Mouse (Mus musculus) limb, embryonic 14.5 days (tissue): Measurements from ENCODE around the gene Mecom. TPM values are rescaled to one million over a fixed set of nuclear protein-coding genes. Genes with fewer than 3 reads are reported as not detected.

Experiments used
- ATAC-seq: fragments of 200-750 bp; cut with Nextera tagmentation; 2 replicates; pipeline ENCODE4 v1.8.0; 2017; ENCODE audit warnings: low read depth, moderate number of reproducible peaks, moderate TSS enrichment; ENCODE audit not compliant: low FRiP score
- DNase-seq: peaks from one replicate; pipeline ENCODE4 v3.0.0-alpha.2; 2015; ENCODE audit warnings: low spot score
- H3K27ac ChIP-seq: fragments of 300-500 bp; sonication (generic); replicated peaks from 2 replicates; pipeline ENCODE4 v1.5.1; 2014; ENCODE audit warnings: low read depth, mild to moderate bottlenecking, low read length, moderate library complexity, mixed read lengths
- H3K27me3 ChIP-seq: fragments of 300-500 bp; sonication (generic); 2 replicates; pipeline ENCODE4 v1.6.1; 2014; ENCODE audit warnings: low read length, mixed read lengths; ENCODE audit not compliant: control insufficient read depth, insufficient read depth
- H3K36me3 ChIP-seq: fragments of 300-500 bp; sonication (generic); 2 replicates; pipeline ENCODE4 v1.6.1; 2014; ENCODE audit warnings: mild to moderate bottlenecking, low read length, moderate library complexity, mixed read lengths; ENCODE audit not compliant: control insufficient read depth, insufficient read depth
- H3K4me1 ChIP-seq: fragments of 300-500 bp; sonication (generic); 2 replicates; pipeline ENCODE4 v1.6.1; 2014; ENCODE audit warnings: antibody characterized with exemption, low read length, mixed read lengths; ENCODE audit not compliant: control insufficient read depth, insufficient read depth
- H3K4me2 ChIP-seq: fragments of 300-500 bp; sonication (generic); replicated peaks from 2 replicates; pipeline ENCODE4 v1.6.1; 2014; ENCODE audit warnings: low read depth, mild to moderate bottlenecking, low read length, moderate library complexity; ENCODE audit not compliant: severe bottlenecking
- H3K4me3 ChIP-seq: fragments of 300-500 bp; sonication (generic); replicated peaks from 2 replicates; pipeline ENCODE4 v1.5.1; 2014; ENCODE audit warnings: low read length
- H3K9ac ChIP-seq: fragments of 300-500 bp; sonication (generic); 2 replicates; pipeline ENCODE4 v1.6.1; 2014; ENCODE audit warnings: mild to moderate bottlenecking, low read depth, low read length, moderate library complexity; ENCODE audit not compliant: severe bottlenecking
- H3K9me3 ChIP-seq: fragments of 300-500 bp; sonication (generic); 2 replicates; pipeline ENCODE4 v1.6.1; 2016; ENCODE audit warnings: low read length; ENCODE audit not compliant: control insufficient read depth
- POLR2A ChIP-seq: fragments of 200-500 bp; IDR thresholded peaks from 2 replicates; pipeline ENCODE4 v1.8.0; 2012; ENCODE audit warnings: inconsistent platforms, mild to moderate bottlenecking, moderate library complexity, borderline replicate concordance; ENCODE audit not compliant: insufficient read depth, insufficient read length; ENCODE audit errors: extremely low read depth
- whole genome bisulfite sequencing: fragments of 180-500 bp; shearing (Covaris S2); extraction: QIAGEN DNeasy Blood & Tissue Kit; methylation state at CpG from one replicate; pipeline ENCODE4 v1.1.7; 2014; 5-methylcytosine and 5-hydroxymethylcytosine counted together
- polyA plus RNA-seq, 2 experiments: library from polyadenylated mRNA; depleted of rRNA in 1 of 2; stranded (reverse) in 1 of 2; unstranded in 1 of 2; fragments of >200 nt; fragmentation: Nextera tagmentation in 1 of 2; extraction: Ambion mirVana in 1 of 2; gene quantifications; 2 replicates each; pipeline versions ENCODE4 v1.2.1 to v1.2.3; 2012 to 2014

Mecom gene
- polyA plus RNA-seq, 2 experiments, result 35.8 to 42.2 TPM

DNA sequence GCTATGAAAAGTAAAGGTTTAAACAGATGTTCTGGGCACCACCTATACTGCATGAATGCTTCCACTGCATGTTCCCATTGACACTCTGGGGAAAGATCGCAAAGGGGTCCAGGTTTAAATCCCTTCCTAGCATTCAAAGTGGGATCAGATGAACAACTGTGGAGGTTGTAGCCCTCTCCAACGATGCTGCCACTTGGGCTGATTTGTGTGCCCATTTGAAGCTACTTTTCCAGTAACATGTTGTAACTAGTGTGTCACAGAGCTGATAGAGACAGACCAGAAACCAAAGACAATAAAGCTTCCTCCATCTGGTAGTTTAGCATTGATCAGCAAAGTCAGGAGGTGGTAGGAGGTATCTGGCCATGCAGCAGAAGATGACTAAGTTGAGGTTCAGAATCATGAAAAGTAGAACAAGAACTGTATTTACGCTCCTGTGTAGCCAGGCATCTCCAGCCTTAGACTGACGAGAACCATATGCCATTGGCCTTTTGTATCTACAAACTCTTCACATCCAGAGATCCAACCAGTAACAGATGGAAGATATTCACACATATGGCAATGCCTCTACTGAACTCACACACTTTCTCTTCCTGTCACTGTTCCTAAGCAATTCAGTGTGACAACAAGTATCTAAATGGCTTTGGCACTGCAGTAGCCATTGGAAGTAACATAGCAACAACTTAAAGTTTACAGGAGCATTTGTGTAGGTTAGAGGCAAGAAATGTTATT, 299.0 kb downstream of the Mecom start:
- no peak overlapping the region for H3K4me2 ChIP-seq
- TF ChIP-seq POLR2A, result no peak
- ATAC-seq (no peak), DNase-seq (no peak)
- H3K9ac ChIP-seq, result no peak overlapping the region
- no peak overlapping the region for H3K27ac ChIP-seq
- peaks cover 38% of the 10 kb centered on the region for H3K4me1 ChIP-seq
- no peaks in the 10 kb centered on the region for H3K9me3 ChIP-seq
- no peaks in the 10 kb centered on the region for H3K27me3 ChIP-seq
- H3K36me3 ChIP-seq, result no peaks in the 10 kb centered on the region
- WGBS, result 59% methylated on average over 4 of the region's 4 CpGs
- H3K4me3 ChIP-seq, result no peak overlapping the region

DNA sequence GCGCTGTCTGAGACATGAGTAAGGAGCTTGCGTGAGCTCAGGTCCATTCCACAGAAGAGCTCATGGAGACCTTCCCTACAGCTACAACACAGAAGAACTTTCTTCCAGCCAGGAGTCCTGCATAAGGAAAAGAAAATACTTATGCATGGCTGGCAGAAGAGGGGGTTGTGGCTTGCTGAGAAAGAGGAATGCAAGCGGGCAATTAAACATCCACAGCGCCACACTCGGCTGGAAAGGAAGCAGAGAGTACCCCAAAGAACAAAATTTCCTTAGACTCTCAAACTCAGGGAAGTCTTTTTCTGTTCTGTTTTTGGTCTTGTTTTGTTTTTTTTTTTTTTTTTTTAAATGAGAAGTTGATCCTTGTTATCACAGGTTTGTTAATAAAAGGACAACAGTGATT, 300.6 kb downstream of the Mecom start:
- Histone ChIP-seq H3K4me3 (no peak overlapping the region), H3K4me2 (peak overlapping the region; percentile 17; the same call in 1 of the 2 replicates), H3K27me3 (no peaks in the 10 kb centered on the region), H3K9ac (no peak overlapping the region), H3K4me1 (peaks cover 43% of the 10 kb centered on the region), H3K9me3 (no peaks in the 10 kb centered on the region), H3K27ac (peak overlapping the region; percentile 28; the same call in 1 of the 2 replicates), H3K36me3 (no peaks in the 10 kb centered on the region)
- DNase-seq (no peak), ATAC-seq (no peak)
- WGBS, result 43% methylated on average over 5 of the region's 5 CpGs
- no peak for TF ChIP-seq POLR2A

- TF ChIP-seq POLR2A, result no peak
- WGBS, result 35% methylated on average over 12 of the region's 12 CpGs
- H3K9ac ChIP-seq, result no peak overlapping the region
- ATAC-seq (0 out of 2 replicates have a peak, but pooled peaks have one; percentile 45), DNase-seq (peak; percentile 41)
- H3K4me1 ChIP-seq, result peaks cover 43% of the 10 kb centered on the region
- no peak overlapping the region for H3K4me3 ChIP-seq
- peak overlapping the region; percentile 17; the same call in 1 of the 2 replicates for H3K4me2 ChIP-seq
- 0 out of 2 replicates have a peak overlapping the region, but pooled peaks have one; percentile 28 for H3K27ac ChIP-seq
- no peaks in the 10 kb centered on the region for H3K27me3 ChIP-seq
- H3K36me3 ChIP-seq, result no peaks in the 10 kb centered on the region
- no peaks in the 10 kb centered on the region for H3K9me3 ChIP-seq
These were observed 301.3 kb downstream of the Mecom start for GRCm38 (mm10) chr3:30246431-30247041.

- DNase-seq (no peak), ATAC-seq (no peak)
- no peak overlapping the region for H3K27ac ChIP-seq
- H3K27me3 ChIP-seq, result no peaks in the 10 kb centered on the region
- peaks cover 43% of the 10 kb centered on the region for H3K4me1 ChIP-seq
- H3K9me3 ChIP-seq, result no peaks in the 10 kb centered on the region
- no peak overlapping the region for H3K4me2 ChIP-seq
- TF ChIP-seq POLR2A, result no peak
- H3K4me3 ChIP-seq, result no peak overlapping the region
- no peak overlapping the region for H3K9ac ChIP-seq
- no peaks in the 10 kb centered on the region for H3K36me3 ChIP-seq
- WGBS, result 33% methylated on average over 5 of the region's 5 CpGs
These were observed 301.9 kb downstream of the Mecom start for GRCm38 (mm10) chr3:30245950-30246349.

DNA sequence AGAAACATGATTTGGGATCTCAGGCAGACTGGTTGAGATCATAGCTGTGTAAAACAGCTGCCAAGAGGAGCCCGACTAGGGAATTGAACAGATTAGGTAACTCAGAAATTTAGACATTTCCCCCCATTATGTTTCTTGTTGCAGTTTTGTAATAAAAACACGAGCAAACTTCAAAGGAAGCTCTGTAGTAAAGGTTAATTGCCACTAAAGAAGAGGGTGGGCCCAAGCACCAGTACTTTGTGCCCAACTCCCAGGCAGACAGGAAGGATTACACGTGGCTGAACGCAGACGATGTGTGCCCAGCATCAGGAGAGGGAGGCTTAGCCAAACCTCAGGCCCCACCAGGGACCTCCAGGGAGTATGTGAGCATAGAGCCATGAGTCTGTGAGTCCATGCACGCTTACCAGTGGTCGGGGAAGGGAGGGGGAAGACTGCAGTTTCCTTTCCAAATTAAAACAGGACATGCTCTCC, 303.4 kb downstream of the Mecom start:
- peaks cover 48% of the 10 kb centered on the region for H3K4me1 ChIP-seq
- peak overlapping the region; percentile 20; the same call in 1 of the 2 replicates for H3K27ac ChIP-seq
- H3K9me3 ChIP-seq, result no peaks in the 10 kb centered on the region
- DNase-seq (peak; percentile 63), ATAC-seq (peak; percentile 54; the same call in 1 of the 2 replicates)
- no peaks in the 10 kb centered on the region for H3K36me3 ChIP-seq
- 6% methylated on average over 7 of the region's 7 CpGs for WGBS
- H3K4me2 ChIP-seq, result 0 out of 2 replicates have a peak overlapping the region, but pooled peaks have one; percentile 1
- no peak overlapping the region for H3K9ac ChIP-seq
- TF ChIP-seq POLR2A, result no peak
- no peak overlapping the region for H3K4me3 ChIP-seq
- no peaks in the 10 kb centered on the region for H3K27me3 ChIP-seq
